Mouse (Mus musculus) limb, embryonic 10.5 days (tissue): ENCODE results near the gene Gm20517. TPM values are rescaled to one million over a fixed set of nuclear protein-coding genes. Genes with fewer than 3 reads are reported as not detected.

Experiments
- DNase-seq: peaks from one replicate; pipeline ENCODE4 v3.0.0-alpha.2; 2017; ENCODE audit warnings: low spot score
- H3K27ac ChIP-seq: fragments of 300-500 bp; sonication (generic); 2 replicates; pipeline ENCODE4 v1.5.1; 2016; ENCODE audit warnings: mild to moderate bottlenecking
- H3K27me3 ChIP-seq: fragments of 300-500 bp; sonication (generic); 2 replicates; pipeline ENCODE4 v1.6.1; 2016; ENCODE audit warnings: low read depth, mild to moderate bottlenecking; ENCODE audit not compliant: poor library complexity, severe bottlenecking
- H3K36me3 ChIP-seq: fragments of 300-500 bp; sonication (generic); 2 replicates; pipeline ENCODE4 v1.6.1; 2016; ENCODE audit warnings: mild to moderate bottlenecking, moderate library complexity
- H3K4me1 ChIP-seq: fragments of 300-500 bp; sonication (generic); 2 replicates; pipeline ENCODE4 v1.6.1; 2016
- H3K4me3 ChIP-seq: fragments of 300-500 bp; sonication (generic); 2 replicates; pipeline ENCODE4 v1.5.1; 2016; ENCODE audit warnings: mild to moderate bottlenecking, moderate library complexity
- H3K9me3 ChIP-seq: fragments of 300-500 bp; sonication (generic); replicated peaks from 2 replicates; pipeline ENCODE4 v1.6.1; 2016; ENCODE audit warnings: mild to moderate bottlenecking
- WGBS: fragments of 180-500 bp; shearing (Covaris S2); methylation state at CpG from one replicate; pipeline ENCODE4 v1.1.7; 2016; 5-methylcytosine and 5-hydroxymethylcytosine counted together
- polyA plus RNA-seq: library from polyadenylated mRNA; unstranded; fragments of >200 nt; fragmentation: Nextera tagmentation; extraction: Ambion mirVana; gene quantifications from 2 replicates; pipeline ENCODE4 v1.2.1, GENCODE M21; 2016

Gene Gm20517
- 0.81 and 2.1 TPM in 2 replicates for polyA plus RNA-seq

DNA sequence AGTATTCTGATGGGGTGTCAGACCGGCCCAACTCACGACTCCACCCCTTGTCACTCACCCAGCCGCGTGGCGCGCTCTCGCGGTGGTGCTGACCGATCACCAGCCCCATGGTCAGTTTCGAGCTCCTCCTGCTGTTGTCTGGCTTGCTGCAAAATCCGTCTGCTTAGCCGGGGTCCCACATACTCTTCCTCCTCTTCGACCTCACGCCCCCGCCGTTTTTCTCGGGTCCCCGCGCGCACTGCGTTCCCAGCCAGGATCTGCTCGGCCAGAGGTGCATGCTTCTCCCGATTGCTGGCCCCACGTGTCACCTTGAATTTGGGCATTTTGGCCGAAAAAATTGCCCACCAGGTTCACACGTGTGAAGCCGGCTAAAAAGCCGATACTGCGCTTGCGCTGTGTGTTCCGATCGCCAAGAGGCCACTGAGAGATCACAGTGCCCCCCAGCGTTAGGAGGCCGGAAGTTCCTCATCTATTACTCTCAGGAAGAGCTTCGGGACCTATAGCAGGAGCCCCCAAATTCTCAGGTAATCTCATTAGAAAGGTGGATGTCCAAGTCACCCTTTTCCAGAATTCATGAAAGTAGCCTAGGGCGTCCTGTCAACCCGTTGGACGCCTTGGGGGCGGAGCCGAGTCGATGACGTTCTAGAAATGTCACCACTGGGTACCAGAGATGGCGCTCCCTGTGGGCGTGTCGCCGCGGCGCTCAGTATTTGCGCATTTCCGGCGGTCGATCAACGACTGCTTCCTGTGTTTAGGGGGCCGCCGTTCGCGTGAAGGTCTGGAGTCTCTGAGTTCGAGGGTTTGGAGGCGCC is at the start of gene Gm20517, which contains the start of the genes Bysl and Med20:
TSS of gene Gm20517 (plus strand) at position 741 of the 812 bp plus-strand sequence.
TSS of gene Bysl (minus strand) at position 644 of the 812 bp plus-strand sequence.
TSS of gene Med20 (plus strand) at position 734 of the 812 bp plus-strand sequence.
- peak within 1 kb of the TSS; percentile 81 for H3K27ac ChIP-seq
- peak; percentile 99 for DNase-seq
- H3K36me3 ChIP-seq, result peaks cover 71% of the 10 kb centered on the region
- no peaks in the 10 kb centered on the region for H3K9me3 ChIP-seq
- peak within 1 kb of the TSS; percentile 76 for H3K4me3 ChIP-seq
- no peaks in the 10 kb centered on the region for H3K27me3 ChIP-seq
- H3K4me1 ChIP-seq, result peaks cover 22% of the 10 kb centered on the region
- under 1% methylated on average over 59 of the region's 59 CpGs for WGBS

GRCm38 (mm10) chr17:47562875-47563274 is 48.5 kb upstream of the Gm20517 start:
- Histone ChIP-seq H3K36me3 (no peaks in the 10 kb centered on the region), H3K4me1 (peaks cover 5% of the 10 kb centered on the region), H3K4me3 (no peak overlapping the region), H3K9me3 (no peaks in the 10 kb centered on the region), H3K27me3 (no peaks in the 10 kb centered on the region), H3K27ac (no peak overlapping the region)
- no peak for DNase-seq
- 87% methylated on average over 6 of the region's 6 CpGs for WGBS

DNA sequence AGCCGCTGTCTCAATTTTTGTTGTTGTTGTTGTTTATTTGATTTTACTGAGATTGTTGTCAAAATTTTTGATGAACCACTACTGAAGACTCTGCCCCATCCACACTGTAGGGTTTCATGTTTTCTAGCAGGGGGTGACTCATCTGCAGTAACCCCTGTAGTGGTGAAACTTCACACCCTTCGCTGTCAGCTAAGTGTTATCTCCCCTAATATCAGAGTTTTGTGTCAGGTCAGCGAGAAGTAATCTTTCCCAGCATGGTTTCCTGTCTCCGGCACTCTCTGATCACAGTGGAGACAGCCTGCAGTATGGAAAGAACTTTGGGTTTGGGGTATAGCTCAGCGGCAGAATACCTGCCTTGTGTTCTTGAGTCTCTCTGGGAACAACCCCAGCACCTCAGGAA is 46.8 kb upstream of the Gm20517 start:
- DNase-seq, result no peak
- Histone ChIP-seq H3K36me3 (no peaks in the 10 kb centered on the region), H3K9me3 (no peaks in the 10 kb centered on the region), H3K27me3 (no peaks in the 10 kb centered on the region), H3K4me3 (no peak overlapping the region), H3K4me1 (peaks cover 5% of the 10 kb centered on the region), H3K27ac (no peak overlapping the region)
- WGBS, result 74% methylated on average over 5 of the region's 5 CpGs

DNA sequence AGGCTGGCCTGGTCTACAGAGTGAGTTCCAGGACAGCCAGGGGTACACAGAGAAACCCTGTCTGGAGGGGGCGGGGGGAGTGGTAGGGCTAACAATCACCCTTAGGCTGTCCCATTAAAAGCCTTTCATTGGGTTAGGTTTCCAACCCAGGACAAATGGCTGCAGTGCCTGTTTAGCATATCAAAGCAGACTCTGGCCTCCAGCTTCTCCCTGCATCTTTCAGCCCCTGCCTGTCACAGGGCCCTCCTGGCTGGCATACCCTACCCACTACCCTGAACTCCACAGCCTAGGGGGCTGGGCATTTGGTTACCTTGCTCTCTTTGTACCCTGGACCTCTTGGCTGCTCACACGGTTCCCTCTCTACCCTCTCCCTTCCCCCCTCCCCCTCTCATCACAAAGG is 45.3 kb upstream of the Gm20517 start:
- Histone ChIP-seq H3K27ac (no peak overlapping the region), H3K27me3 (no peaks in the 10 kb centered on the region), H3K36me3 (no peaks in the 10 kb centered on the region), H3K4me3 (no peak overlapping the region), H3K9me3 (no peaks in the 10 kb centered on the region), H3K4me1 (peaks cover 5% of the 10 kb centered on the region)
- 14% methylated on average over 2 of the region's 2 CpGs for WGBS
- no peak for DNase-seq

DNA sequence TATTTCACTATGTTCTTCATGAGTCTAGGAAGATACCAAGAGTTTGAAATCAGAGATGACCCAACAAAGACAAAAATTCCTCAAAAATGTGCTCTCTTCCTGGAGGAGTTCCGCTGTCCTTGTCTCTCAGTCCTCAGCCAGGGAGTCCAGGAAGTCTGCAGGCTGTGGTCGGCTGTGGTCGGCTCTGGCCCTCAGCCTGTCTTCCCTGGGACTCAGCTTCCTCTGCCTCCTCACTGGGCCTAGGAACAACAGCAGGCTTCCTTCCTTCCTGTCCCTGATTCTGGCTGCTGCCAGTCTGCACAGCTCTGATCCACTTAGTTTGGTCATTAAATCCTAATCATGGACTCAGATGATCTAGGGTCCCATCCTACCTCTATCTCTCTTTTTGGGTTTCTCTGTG is 44.1 kb upstream of the Gm20517 start:
- H3K27me3 ChIP-seq, result no peaks in the 10 kb centered on the region
- DNase-seq, result no peak
- H3K36me3 ChIP-seq, result no peaks in the 10 kb centered on the region
- 74% methylated on average over 3 of the region's 3 CpGs for WGBS
- H3K9me3 ChIP-seq, result no peaks in the 10 kb centered on the region
- 0 out of 2 replicates have a peak overlapping the region, but pooled peaks have one; percentile 5 for H3K27ac ChIP-seq
- peaks cover 15% of the 10 kb centered on the region for H3K4me1 ChIP-seq
- no peak overlapping the region for H3K4me3 ChIP-seq

- Histone ChIP-seq H3K27me3 (no peaks in the 10 kb centered on the region), H3K36me3 (no peaks in the 10 kb centered on the region), H3K4me3 (no peak overlapping the region), H3K27ac (no peak overlapping the region), H3K9me3 (no peaks in the 10 kb centered on the region), H3K4me1 (peaks cover 26% of the 10 kb centered on the region)
- 97% methylated on average over 3 of the region's 3 CpGs for WGBS
- DNase-seq, result no peak
Observed at GRCm38 (mm10) chr17:47568389-47568788, 43.0 kb upstream of the Gm20517 start.

DNA sequence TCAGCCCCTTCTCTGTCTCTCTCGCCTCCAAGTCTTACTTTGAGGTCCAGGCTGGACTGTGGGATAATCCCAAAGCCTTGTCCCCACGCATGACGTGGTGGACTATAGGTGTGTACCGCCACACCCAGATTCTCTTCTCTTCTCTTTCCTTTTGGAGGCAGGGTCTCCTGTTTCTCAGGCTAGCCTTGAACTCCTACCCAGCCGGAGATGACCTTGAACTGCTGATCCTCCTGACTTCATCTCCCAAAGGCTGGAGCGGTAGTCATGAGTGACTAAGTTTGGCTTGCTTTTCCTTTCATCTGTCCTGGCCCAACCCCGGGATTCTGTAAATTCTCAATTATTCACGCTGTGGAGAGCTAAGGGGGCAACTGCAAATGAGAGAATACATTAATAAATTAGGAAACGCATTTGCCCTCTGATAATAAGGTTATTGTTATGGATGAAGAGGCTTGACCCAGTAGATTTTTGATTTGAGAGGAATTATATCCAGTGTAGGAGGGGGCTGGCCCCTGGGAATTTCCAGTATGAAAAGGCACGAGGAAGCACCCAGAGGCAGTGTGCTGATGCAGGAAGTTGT is 42.4 kb upstream of the Gm20517 start:
- Histone ChIP-seq H3K36me3 (no peaks in the 10 kb centered on the region), H3K9me3 (no peaks in the 10 kb centered on the region), H3K4me3 (no peak overlapping the region), H3K27ac (no peak overlapping the region), H3K4me1 (peaks cover 28% of the 10 kb centered on the region), H3K27me3 (no peaks in the 10 kb centered on the region)
- no peak for DNase-seq
- WGBS, result 91% methylated on average over 10 of the region's 10 CpGs

DNA sequence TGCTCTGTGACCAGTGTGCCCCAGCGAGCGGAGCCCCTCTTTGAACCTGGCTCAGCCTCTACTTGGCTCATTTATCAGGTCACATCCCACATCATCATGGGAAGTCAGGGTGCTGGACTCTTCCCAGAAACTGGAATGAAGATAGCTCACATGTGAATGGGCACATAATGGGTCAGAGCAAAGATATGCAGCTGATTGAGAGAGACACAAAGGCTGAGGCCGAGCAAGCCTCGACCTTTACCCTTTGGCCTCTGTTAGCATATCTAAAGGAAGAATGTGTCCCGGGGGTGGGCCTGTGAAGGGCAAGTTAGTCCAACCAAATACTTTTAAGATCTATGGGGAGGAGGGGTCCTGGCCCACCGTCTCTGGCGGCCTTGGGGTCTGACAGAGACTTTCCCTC is 39.8 kb upstream of the Gm20517 start:
- WGBS, result 37% methylated on average over 7 of the region's 7 CpGs
- Histone ChIP-seq H3K9me3 (no peaks in the 10 kb centered on the region), H3K36me3 (no peaks in the 10 kb centered on the region), H3K27me3 (no peaks in the 10 kb centered on the region), H3K27ac (peak overlapping the region; percentile 70), H3K4me3 (no peak overlapping the region), H3K4me1 (peaks cover 33% of the 10 kb centered on the region)
- DNase-seq, result no peak

DNA sequence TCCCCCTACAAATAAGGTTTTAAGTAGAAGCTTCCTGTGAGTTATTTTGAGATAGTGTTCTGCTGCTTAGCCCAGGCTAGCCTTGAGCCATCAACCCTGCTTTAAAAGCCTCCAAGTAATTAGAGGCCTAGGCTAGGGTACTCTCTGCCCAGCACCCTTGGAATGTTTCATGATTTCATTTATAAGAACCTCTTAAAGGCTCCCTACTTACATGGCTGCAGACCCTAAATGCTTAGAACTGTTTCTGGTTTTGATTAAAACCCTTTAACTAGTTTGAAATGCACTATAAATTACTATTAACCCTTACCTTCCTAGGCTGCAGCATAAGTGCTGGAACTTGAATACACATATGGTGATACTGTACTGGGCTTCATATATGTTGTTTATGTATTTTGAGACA is 39.0 kb upstream of the Gm20517 start:
- no peaks in the 10 kb centered on the region for H3K36me3 ChIP-seq
- peaks cover 33% of the 10 kb centered on the region for H3K4me1 ChIP-seq
- peak overlapping the region; percentile 70; the same call in 1 of the 2 replicates for H3K27ac ChIP-seq

GRCm38 (mm10) chr17:47574028-47574427 is 37.4 kb upstream of the Gm20517 start:
- H3K9me3 ChIP-seq, result no peaks in the 10 kb centered on the region
- no peaks in the 10 kb centered on the region for H3K27me3 ChIP-seq
- no peaks in the 10 kb centered on the region for H3K36me3 ChIP-seq
- no peak overlapping the region for H3K4me3 ChIP-seq
- no peak for DNase-seq
- peak overlapping the region; percentile 40; the same call in 1 of the 2 replicates for H3K27ac ChIP-seq
- WGBS, result 75% methylated on average over 8 of the region's 8 CpGs
- peaks cover 33% of the 10 kb centered on the region for H3K4me1 ChIP-seq

More for the DNA sequence above, 39.0 kb upstream of the Gm20517 start:
- DNase-seq, result no peak
- Histone ChIP-seq H3K27me3 (no peaks in the 10 kb centered on the region), H3K9me3 (no peaks in the 10 kb centered on the region), H3K4me3 (no peak overlapping the region)

- no peak for DNase-seq
- Histone ChIP-seq H3K36me3 (no peaks in the 10 kb centered on the region), H3K4me3 (no peak overlapping the region), H3K27me3 (no peaks in the 10 kb centered on the region), H3K27ac (no peak overlapping the region), H3K9me3 (no peaks in the 10 kb centered on the region), H3K4me1 (peaks cover 33% of the 10 kb centered on the region)
- WGBS, result 65% methylated on average over 11 of the region's 11 CpGs
Observed at GRCm38 (mm10) chr17:47574830-47575229, 36.6 kb upstream of the Gm20517 start.

- WGBS, result 87% methylated on average over 6 of the region's 6 CpGs
- no peaks in the 10 kb centered on the region for H3K27me3 ChIP-seq
Observed at GRCm38 (mm10) chr17:47578655-47579054, 32.7 kb upstream of the Gm20517 start.

DNA sequence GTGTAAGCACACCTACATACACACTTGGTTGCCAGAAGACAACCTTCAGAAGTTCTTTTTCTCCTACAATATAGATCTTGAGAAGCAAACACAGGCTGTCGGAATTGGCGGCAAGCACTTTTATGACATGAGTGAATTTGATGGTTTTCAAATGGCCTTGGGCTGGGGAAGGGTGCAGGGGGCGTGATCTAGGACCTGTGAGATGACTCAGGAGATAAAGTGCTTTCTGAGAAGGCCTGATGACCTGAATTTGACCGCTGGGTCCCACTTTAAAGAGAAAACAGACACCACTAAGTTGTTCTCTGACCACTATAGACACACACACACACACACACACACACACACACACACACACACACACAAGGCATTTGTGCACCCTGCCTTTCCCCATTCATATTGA is 30.4 kb upstream of the Gm20517 start:
- no peaks in the 10 kb centered on the region for H3K9me3 ChIP-seq
- H3K27ac ChIP-seq, result no peak overlapping the region
- H3K36me3 ChIP-seq, result no peaks in the 10 kb centered on the region
- H3K27me3 ChIP-seq, result no peaks in the 10 kb centered on the region
- H3K4me3 ChIP-seq, result no peak overlapping the region
- no peaks in the 10 kb centered on the region for H3K4me1 ChIP-seq
- no peak for DNase-seq
- 79% methylated on average over 4 of the region's 4 CpGs for WGBS

More at GRCm38 (mm10) chr17:47578655-47579054, 32.7 kb upstream of the Gm20517 start:
- DNase-seq, result no peak
- Histone ChIP-seq H3K9me3 (no peaks in the 10 kb centered on the region), H3K4me3 (no peak overlapping the region), H3K4me1 (0 out of 2 replicates have a peak, but pooled peaks cover 12% of the 10 kb centered on the region), H3K27ac (no peak overlapping the region), H3K36me3 (no peaks in the 10 kb centered on the region)
